Mouse (Mus musculus) hindbrain, embryonic 16.5 days (tissue): ENCODE data around the gene E130114P18Rik. TPM values are rescaled to one million over a fixed set of nuclear protein-coding genes. Genes with fewer than 3 reads are reported as not detected.
A peak's percentile ranks its signal among the peaks of the same experiment; 100 is the strongest.

ENCODE experiments used
- ATAC-seq: fragments of 200-750 bp; cut with Nextera tagmentation; 2 replicates; pipeline ENCODE4 v1.8.0; 2017; ENCODE audit warnings: moderate TSS enrichment, moderate library complexity
- H3K27ac ChIP-seq: fragments of 300-500 bp; sonication (generic); 2 replicates; pipeline ENCODE4 v1.5.1; 2014; ENCODE audit warnings: low read depth, mild to moderate bottlenecking, control low read depth, low read length, moderate library complexity
- H3K27me3 ChIP-seq: fragments of 300-500 bp; sonication (generic); replicated peaks from 2 replicates; pipeline ENCODE4 v1.6.1; 2014; ENCODE audit warnings: low read length; ENCODE audit not compliant: control insufficient read depth, insufficient read depth
- H3K36me3 ChIP-seq: fragments of 300-500 bp; sonication (generic); 2 replicates; pipeline ENCODE4 v1.6.1; 2014; ENCODE audit warnings: mild to moderate bottlenecking, low read length, moderate library complexity, mixed read lengths; ENCODE audit not compliant: control insufficient read depth, insufficient read depth
- H3K4me1 ChIP-seq: fragments of 300-500 bp; sonication (generic); 2 replicates; pipeline ENCODE4 v1.6.1; 2014; ENCODE audit warnings: low read depth, low read length; ENCODE audit not compliant: control insufficient read depth, insufficient read depth
- H3K4me2 ChIP-seq: fragments of 300-500 bp; sonication (generic); 2 replicates; pipeline ENCODE4 v1.6.1; 2014; ENCODE audit warnings: mild to moderate bottlenecking, low read length, control low read depth, moderate library complexity
- H3K4me3 ChIP-seq: fragments of 300-500 bp; sonication (generic); 2 replicates; pipeline ENCODE4 v1.5.1; 2014; ENCODE audit warnings: mild to moderate bottlenecking, low read length, control low read depth, moderate library complexity
- H3K9ac ChIP-seq: fragments of 300-500 bp; sonication (generic); 2 replicates; pipeline ENCODE4 v1.6.1; 2014; ENCODE audit warnings: low read depth, mild to moderate bottlenecking, control low read depth, low read length, moderate library complexity
- H3K9me3 ChIP-seq: fragments of 300-500 bp; sonication (generic); 2 replicates; pipeline ENCODE4 v1.6.1; 2014; ENCODE audit warnings: mild to moderate bottlenecking, low read length, moderate library complexity; ENCODE audit not compliant: control insufficient read depth
- WGBS: fragments of 180-500 bp; shearing (Covaris S2); extraction: QIAGEN DNeasy Blood & Tissue Kit; methylation state at CpG from one replicate; pipeline ENCODE4 v1.1.7; 2014; 5-methylcytosine and 5-hydroxymethylcytosine counted together
- polyA plus RNA-seq: library from polyadenylated mRNA; unstranded; fragments of >200 nt; fragmentation: Nextera tagmentation; extraction: Ambion mirVana; gene quantifications from 2 replicates; pipeline ENCODE4 v1.2.1, GENCODE M21; 2015

The E130114P18Rik gene
- polyA plus RNA-seq, 1 experiment from 2014 or later = 21.5 TPM

DNA sequence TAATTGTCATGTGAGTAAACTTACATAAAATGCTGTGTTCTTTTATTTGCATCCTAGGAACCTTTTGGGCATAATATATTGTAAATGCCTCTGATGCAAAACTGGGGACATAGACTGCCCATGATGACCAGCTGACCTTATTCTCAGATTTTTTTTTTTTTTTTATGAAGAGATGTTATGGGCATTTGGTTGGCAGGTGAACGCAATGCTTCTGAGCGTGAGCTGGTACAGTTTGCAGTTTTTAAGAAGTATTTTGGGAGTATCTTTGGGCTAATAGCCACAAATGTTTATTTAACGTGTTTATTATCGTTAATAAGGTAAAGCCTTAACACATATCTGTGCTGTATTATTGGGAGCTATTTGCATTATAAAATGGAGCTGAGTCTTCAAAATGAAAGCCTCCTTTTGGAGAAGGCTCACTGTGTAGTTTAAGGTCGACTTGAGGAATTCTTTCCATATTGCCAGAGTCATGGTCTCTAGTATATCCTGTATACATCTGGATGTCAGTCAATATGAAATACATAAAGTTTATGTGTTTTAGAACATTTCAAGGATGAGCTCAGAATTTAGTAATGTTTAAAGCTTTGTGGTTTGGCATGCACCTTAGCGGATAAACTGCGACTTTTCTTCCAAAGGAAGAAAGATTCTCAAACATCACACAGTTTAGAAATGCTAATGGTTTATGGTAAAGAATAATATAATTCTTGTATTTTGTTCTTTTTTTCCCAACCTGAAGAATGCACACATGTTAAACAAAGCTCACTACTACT, 3.0 kb upstream of the E130114P18Rik start:
- Histone ChIP-seq H3K4me2 (peak overlapping the region; percentile 48), H3K36me3 (peaks cover 2% of the 10 kb centered on the region; the same call in 1 of the 2 replicates), H3K9ac (peak overlapping the region; percentile 33; the same call in 1 of the 2 replicates), H3K4me1 (no peaks in the 10 kb centered on the region; the same call in 1 of the 2 replicates), H3K9me3 (no peaks in the 10 kb centered on the region), H3K27me3 (no peaks in the 10 kb centered on the region), H3K4me3 (peak overlapping the region; percentile 20), H3K27ac (peak overlapping the region; percentile 19; the same call in 1 of the 2 replicates)
- ATAC-seq = no peak
- 58% methylated on average over 7 of the region's 7 CpGs for WGBS

DNA sequence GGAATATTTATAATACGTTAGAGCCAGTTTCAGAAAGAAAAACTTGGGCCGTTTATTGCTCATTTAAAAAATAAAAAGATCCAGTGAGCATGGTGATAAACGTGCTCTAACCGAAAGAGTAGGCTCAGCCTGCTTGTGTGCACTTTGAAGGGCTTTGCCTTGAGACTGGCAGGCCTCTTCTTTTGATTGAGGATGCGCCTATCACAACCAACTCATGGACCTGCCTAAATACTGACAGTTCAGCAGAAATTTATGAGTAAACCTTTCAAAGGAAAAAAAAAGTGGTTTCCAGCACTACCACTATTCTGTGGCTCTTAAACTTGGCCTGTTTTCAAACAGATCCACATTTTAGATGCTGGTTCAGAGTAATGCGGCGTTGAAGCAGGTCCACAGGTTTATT, 2.1 kb upstream of the E130114P18Rik start:
- H3K27me3 ChIP-seq = 0 out of 2 replicates have a peak, but pooled peaks cover under 1% of the 10 kb centered on the region
- H3K4me1 ChIP-seq = no peaks in the 10 kb centered on the region; the same call in 1 of the 2 replicates
- no peak overlapping the region for H3K27ac ChIP-seq
- peaks cover 2% of the 10 kb centered on the region; the same call in 1 of the 2 replicates for H3K36me3 ChIP-seq
- H3K9me3 ChIP-seq = no peaks in the 10 kb centered on the region
- H3K4me2 ChIP-seq = peak overlapping the region; percentile 67
- H3K9ac ChIP-seq = 0 out of 2 replicates have a peak overlapping the region, but pooled peaks have one; percentile 3
- H3K4me3 ChIP-seq = peak overlapping the region; percentile 80
- WGBS = 31% methylated on average over 7 of the region's 7 CpGs
- ATAC-seq = no peak

DNA sequence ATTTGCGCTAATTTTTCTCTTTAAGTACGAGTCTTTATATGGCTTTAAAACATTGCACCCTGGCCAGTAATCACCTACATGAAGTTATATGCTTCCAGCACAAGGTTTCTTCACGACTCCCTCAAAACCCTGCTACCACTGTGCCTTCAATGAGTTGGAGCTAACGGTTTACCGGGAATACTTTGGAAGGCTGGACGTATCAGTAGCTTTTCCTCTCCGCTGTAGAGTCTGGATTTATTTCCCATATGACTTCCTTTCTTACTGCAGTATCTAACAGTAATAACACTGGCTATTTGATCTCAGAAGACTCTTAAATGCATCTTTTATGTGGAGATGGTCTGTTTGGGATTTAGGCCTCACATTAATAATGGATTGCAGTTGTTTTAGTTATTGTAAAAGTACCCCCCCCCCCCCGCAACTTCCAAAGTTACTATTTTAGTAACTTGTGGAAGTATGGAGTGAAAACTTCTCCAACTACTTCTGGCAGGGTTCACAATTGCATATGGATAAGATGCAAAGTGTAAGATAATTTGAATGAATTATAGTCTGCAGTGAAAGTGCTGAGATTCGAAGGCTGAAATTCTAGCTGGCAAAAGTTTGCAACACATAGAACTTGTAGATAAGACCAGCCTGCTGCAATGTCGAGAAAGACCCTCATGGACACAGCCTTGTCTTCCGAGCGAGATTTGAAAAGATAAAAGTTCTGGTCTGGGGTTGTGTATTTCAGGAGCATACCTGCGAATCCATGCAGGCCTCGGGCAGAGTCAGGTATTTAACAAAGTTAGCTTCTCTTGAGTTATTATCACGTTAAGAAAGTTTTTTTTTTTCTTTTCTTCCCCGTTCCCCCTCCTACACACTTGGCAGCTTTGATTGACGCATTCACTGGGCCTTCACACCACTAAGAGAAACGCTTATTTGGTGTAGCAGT, 1.4 kb upstream of the E130114P18Rik start:
- peak overlapping the region; percentile 88 for H3K9ac ChIP-seq
- H3K4me1 ChIP-seq = peaks cover 2% of the 10 kb centered on the region; the same call in 1 of the 2 replicates
- 0 out of 2 replicates have a peak, but pooled peaks cover 2% of the 10 kb centered on the region for H3K27me3 ChIP-seq
- ATAC-seq = no peak
- peak overlapping the region; percentile 80 for H3K4me3 ChIP-seq
- peak overlapping the region; percentile 67 for H3K4me2 ChIP-seq
- 12% methylated on average over 18 of the region's 18 CpGs for WGBS
- no peaks in the 10 kb centered on the region for H3K9me3 ChIP-seq
- H3K36me3 ChIP-seq = peaks cover 2% of the 10 kb centered on the region; the same call in 1 of the 2 replicates
- H3K27ac ChIP-seq = peak overlapping the region; percentile 90

DNA sequence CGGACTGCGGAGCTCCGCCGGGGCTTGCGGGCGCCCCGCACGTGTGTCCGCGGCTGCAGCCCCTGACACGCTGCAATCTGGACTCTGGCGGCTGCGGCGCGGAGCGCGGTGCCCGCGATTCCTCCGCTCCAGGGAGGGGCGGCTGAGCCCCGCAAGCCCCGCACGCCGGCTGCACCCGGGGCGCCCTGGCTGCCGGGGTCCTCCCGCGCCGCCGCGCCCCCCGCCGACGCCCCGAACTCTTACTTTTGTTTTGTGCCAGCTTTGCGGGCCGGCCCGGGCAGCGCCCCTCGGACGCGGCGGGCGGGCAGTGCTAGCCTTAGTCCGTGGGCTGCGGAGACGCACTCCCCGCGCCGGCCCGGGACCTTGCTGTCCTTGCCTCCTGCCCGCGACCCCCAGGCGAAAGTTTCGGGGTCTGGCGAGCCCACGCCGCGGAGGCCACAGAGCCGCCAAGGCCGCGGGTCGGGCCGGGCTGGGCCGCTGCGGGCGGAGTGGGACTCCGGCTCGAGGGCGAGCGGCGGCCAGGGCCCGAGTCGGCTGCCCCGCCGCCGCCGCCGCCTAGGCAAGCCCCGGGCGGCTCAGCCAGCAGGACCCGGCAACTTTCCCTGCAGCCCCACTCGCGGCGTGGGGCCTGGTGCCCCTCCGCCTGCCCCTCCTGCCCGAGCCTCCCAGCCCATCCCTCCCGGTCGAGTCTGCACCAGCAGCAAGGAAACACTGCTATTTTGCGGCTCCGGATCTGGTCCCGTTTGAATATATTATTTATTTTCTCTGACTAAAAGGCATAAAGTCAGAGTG, 529 bp upstream of the E130114P18Rik start:
- Histone ChIP-seq H3K27me3 (0 out of 2 replicates have a peak, but pooled peaks cover 2% of the 10 kb centered on the region), H3K9ac (peak overlapping the region; percentile 88), H3K27ac (peak overlapping the region; percentile 90), H3K4me1 (peaks cover 2% of the 10 kb centered on the region), H3K4me2 (peak overlapping the region; percentile 67), H3K36me3 (peaks cover under 1% of the 10 kb centered on the region; the same call in 1 of the 2 replicates), H3K9me3 (no peaks in the 10 kb centered on the region), H3K4me3 (peak overlapping the region; percentile 80)
- 0% methylated on average over 62 of the region's 94 CpGs for WGBS
- peak; percentile 10; the same call in 1 of the 2 replicates for ATAC-seq

DNA sequence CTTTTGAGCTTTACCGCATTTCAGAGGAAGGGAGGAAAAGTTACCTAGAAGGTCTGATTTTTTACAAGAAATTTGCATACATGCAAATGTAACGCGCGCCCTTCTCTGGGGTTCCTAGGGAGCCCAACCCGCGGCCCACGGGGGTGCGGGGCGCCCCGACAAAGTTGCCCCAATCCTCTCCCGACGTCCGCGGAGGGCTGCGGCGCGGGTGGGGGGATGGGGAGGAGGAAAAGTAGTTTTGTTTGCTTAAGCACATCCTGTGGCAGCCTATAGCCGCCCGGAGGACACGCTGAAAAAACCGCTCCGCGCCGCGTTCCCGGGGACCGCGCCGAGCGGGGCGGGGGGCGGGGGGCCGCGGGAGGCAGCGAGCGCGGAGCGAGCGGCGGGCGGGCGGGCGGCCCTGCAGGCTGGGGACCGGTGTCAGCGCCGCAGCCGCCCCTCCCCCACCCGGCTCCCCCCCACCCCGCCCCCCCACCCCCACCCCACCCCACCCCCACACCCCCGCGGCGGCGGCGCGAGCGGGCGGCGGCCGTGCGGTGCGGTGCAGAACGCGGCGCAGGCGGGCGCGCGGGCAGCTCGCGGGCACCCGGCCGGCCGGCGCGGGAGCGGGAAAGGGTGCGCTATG, 685 bp downstream of the E130114P18Rik start:
- no peaks in the 10 kb centered on the region for H3K9me3 ChIP-seq
- no peaks in the 10 kb centered on the region for H3K36me3 ChIP-seq
- peaks cover 2% of the 10 kb centered on the region for H3K4me1 ChIP-seq
- H3K27me3 ChIP-seq = 0 out of 2 replicates have a peak, but pooled peaks cover 2% of the 10 kb centered on the region
- peak overlapping the region; percentile 80 for H3K4me3 ChIP-seq
- H3K4me2 ChIP-seq = peak overlapping the region; percentile 67
- WGBS = 0% methylated on average over 26 of the region's 77 CpGs
- peak; percentile 34 for ATAC-seq
- H3K9ac ChIP-seq = peak overlapping the region; percentile 88
- peak overlapping the region; percentile 90 for H3K27ac ChIP-seq

DNA sequence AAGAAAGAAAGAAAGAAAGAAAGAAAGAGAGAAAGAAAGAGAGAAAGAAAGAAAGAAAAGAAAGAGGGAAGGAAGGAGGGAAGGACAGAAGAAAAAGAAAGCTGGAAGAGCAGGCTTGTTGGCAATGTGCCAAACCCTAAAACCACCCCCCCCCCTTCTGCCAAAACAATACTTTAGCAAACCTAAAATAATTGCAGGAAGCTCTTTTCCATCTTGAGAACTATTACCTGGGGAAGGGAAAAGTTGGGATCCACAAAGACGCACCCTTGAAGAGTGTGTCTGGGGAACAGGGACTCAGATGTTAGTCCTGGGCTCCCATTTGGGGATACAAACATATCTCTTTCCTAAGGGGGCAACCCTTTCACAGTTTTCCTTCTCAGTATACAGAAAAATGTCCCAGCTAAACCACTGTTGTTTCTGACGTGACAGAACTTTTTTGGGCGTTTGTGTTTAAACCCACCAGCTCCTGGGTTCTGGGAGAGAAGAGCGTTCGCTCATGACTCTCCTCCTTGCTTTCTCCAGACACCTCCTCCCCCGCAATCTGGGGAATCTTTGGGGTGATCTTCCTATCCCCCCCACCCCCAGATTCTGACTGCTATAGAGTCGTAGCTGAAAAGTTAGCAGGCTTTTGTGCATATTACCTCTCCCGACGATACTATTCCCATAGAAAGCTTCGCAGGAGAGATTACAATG, 1.3 kb downstream of the E130114P18Rik start:
- H3K4me3 ChIP-seq = peak overlapping the region; percentile 80
- H3K27ac ChIP-seq = peak overlapping the region; percentile 90
- WGBS = 0% methylated on average over 10 of the region's 10 CpGs
- H3K9ac ChIP-seq = peak overlapping the region; percentile 88
- H3K36me3 ChIP-seq = no peaks in the 10 kb centered on the region
- peak overlapping the region; percentile 67 for H3K4me2 ChIP-seq
- H3K9me3 ChIP-seq = no peaks in the 10 kb centered on the region
- H3K27me3 ChIP-seq = 0 out of 2 replicates have a peak, but pooled peaks cover 2% of the 10 kb centered on the region
- ATAC-seq = no peak
- peaks cover 2% of the 10 kb centered on the region for H3K4me1 ChIP-seq

DNA sequence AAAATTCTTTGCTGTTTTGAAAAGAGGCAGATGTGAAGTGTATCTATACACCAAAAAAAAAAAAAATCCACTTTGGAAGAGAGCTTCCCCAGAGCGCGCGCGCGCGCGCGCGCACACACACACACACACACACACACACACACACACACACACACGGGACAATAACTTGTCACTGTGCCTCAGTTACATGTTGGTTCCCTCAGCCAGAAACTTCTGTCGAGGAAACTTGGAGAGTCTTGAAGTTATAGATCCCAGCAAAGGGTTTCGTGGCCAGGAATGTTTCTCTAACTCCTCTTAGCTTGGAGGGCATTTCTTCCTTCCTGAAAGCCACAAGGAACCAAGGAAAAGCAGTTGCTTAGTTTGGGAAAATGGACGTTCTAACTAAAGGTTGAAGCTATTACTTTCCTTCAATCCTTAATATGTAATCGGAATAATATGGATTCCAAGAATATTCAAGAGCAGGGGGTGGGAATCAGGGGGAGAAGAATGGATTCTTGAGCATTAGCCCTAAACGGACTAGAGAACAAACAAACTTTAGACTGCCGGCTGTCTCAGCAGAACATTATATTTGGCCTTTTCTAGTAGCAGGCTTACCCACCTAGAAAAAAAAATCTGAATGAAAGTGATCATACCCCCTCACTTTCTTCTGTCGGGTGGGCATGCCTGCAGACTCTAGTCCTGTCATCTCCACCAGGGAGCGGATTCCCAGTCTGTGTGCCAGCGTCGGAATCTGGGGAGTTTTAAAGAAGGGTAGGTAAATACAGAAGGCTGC, 2.2 kb downstream of the E130114P18Rik start:
- 0 out of 2 replicates have a peak, but pooled peaks cover 2% of the 10 kb centered on the region for H3K27me3 ChIP-seq
- no peaks in the 10 kb centered on the region for H3K9me3 ChIP-seq
- under 1% methylated on average over 20 of the region's 20 CpGs for WGBS
- no peak overlapping the region for H3K9ac ChIP-seq
- H3K36me3 ChIP-seq = no peaks in the 10 kb centered on the region
- peak overlapping the region; percentile 75 for H3K27ac ChIP-seq
- no peak for ATAC-seq
- H3K4me2 ChIP-seq = peak overlapping the region; percentile 55
- peak overlapping the region; percentile 9; the same call in 1 of the 2 replicates for H3K4me3 ChIP-seq
- H3K4me1 ChIP-seq = peaks cover 2% of the 10 kb centered on the region
